Mouse (Mus musculus): ENCODE data around the gene S100a7a.

DNA sequence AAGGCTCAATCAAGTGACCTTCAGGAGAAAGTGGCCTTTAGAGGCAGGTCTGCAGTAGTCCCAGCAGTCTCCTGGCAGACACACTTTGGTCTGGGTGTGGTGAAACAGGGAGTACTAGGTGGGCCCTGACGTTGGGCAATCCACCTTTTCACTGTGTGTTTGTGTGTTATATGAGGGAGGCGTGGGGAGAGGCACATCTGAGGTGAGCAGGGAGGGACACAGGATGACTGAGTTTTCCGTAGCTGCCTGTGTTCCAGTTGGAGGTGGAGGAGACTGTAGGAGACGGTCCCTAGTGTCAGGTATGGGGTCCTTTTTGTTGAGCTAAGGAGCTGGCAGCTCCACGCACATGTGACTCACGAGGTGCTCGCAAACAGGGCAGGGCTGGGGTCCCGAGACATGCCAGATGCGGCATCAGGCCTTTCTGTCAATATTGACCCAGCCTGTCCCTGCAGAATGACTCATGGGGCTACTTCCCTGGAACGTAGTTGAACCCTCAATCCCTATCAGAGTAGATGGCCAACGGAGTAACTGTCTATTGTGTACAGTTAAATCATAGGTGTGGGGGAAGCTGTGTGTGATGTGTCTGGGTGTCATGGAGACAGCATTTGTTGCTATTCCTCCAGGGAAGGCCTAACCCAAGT is 39.1 kb upstream of the S100a7a start:
- TF ChIP-seq ZC3H11A (IDR thresholded peaks at IDR 0.05; ENCODE audit: low read depth, low read length) (no peak), TAL1 (IDR thresholded peaks at IDR 0.05; ENCODE audit: low read length) (no peak)

All from MEL (cell line).